Mouse (Mus musculus) C2C12 (cell line): Measurements from ENCODE around the gene Eif2b1.
"Not testable (repeated sequence)": the region's sequence is repeated elsewhere in the genome, so short reads cannot be mapped to it uniquely, and the experiment has no call there.

ENCODE experiments used
- CEBPB ChIP-seq: IDR thresholded peaks from one replicate; pipeline ENCODE4 v1.6.1; 2011; ENCODE audit warnings: low read depth, mild to moderate bottlenecking, control low read depth, moderate library complexity
- CTCF ChIP-seq: IDR thresholded peaks from one replicate; pipeline ENCODE4 v1.5.1; 2011; ENCODE audit not compliant: control insufficient read depth, insufficient read depth, insufficient read length
- FOSL1 ChIP-seq: IDR thresholded peaks from one replicate; pipeline ENCODE4 v1.8.0; 2011; ENCODE audit warnings: mild to moderate bottlenecking, low read length; ENCODE audit not compliant: poor library complexity, insufficient read depth, severe bottlenecking
- MAX ChIP-seq: IDR thresholded peaks from one replicate; pipeline ENCODE4 v1.6.1; 2011; ENCODE audit warnings: mild to moderate bottlenecking, control low read depth
- MYOD1 ChIP-seq: IDR thresholded peaks from one replicate; pipeline ENCODE4 v1.6.1; 2011; ENCODE audit warnings: low read depth; ENCODE audit not compliant: control insufficient read depth, insufficient read length
- MYOG ChIP-seq: IDR thresholded peaks from one replicate; pipeline ENCODE4 v1.6.1; 2011; ENCODE audit not compliant: control insufficient read depth, insufficient read length; ENCODE audit errors: extremely low read depth
- USF1 ChIP-seq: IDR thresholded peaks from one replicate; pipeline ENCODE4 v1.6.1; 2011; ENCODE audit warnings: low read depth, mild to moderate bottlenecking, control low read depth, moderate library complexity

- TF ChIP-seq CTCF, MAX, USF1, MYOD1, CEBPB, MYOG, FOSL1: not testable (repeated sequence)
These were observed 28.2 kb downstream of the Eif2b1 start for GRCm38 (mm10) chr5:124550737-124551136.
